Mouse (Mus musculus): ENCODE measurements around the gene Vill. TPM values are rescaled to one million over a fixed set of nuclear protein-coding genes. Genes with fewer than 3 reads are reported as not detected.
A peak's percentile ranks its signal among the peaks of the same experiment; 100 is the strongest.

Vill gene
- polyA plus RNA-seq, 1 experiment from 2014 or later, result 13.7 TPM

GRCm38 (mm10) chr9:119070173-119070825, 17.7 kb downstream of the Vill start:
- Histone ChIP-seq H3K27me3 (replicated peaks; ENCODE audit: control insufficient read depth, insufficient read depth, low read length) (no peaks in the 10 kb centered on the region), H3K9me3 (ENCODE audit: control insufficient read depth, low read length) (no peaks in the 10 kb centered on the region), H3K27ac (ENCODE audit: low read length) (no peak overlapping the region), H3K36me3 (ENCODE audit: control insufficient read depth, insufficient read depth, low read length) (no peaks in the 10 kb centered on the region), H3K4me3 (ENCODE audit: low read length) (no peak overlapping the region), H3K9ac (ENCODE audit: low read depth, low read length) (no peak overlapping the region), H3K4me2 (ENCODE audit: low read depth, low read length) (no peak overlapping the region), H3K4me1 (ENCODE audit: control insufficient read depth, insufficient read depth, low read length) (no peaks in the 10 kb centered on the region)
- WGBS, result 77% methylated on average over 13 of the region's 13 CpGs
- ATAC-seq, result no peak

GRCm38 (mm10) chr9:119071786-119072185, 19.2 kb downstream of the Vill start:
- ATAC-seq, result no peak
- WGBS, result 77% methylated on average over 9 of the region's 9 CpGs
- Histone ChIP-seq H3K9ac (ENCODE audit: low read depth, low read length) (no peak overlapping the region), H3K27ac (ENCODE audit: low read length) (no peak overlapping the region), H3K4me2 (ENCODE audit: low read depth, low read length) (no peak overlapping the region), H3K27me3 (replicated peaks; ENCODE audit: control insufficient read depth, insufficient read depth, low read length) (no peaks in the 10 kb centered on the region), H3K4me3 (ENCODE audit: low read length) (no peak overlapping the region), H3K4me1 (ENCODE audit: control insufficient read depth, insufficient read depth, low read length) (no peaks in the 10 kb centered on the region), H3K36me3 (ENCODE audit: control insufficient read depth, insufficient read depth, low read length) (no peaks in the 10 kb centered on the region), H3K9me3 (ENCODE audit: control insufficient read depth, low read length) (no peaks in the 10 kb centered on the region)

GRCm38 (mm10) chr9:119073184-119073895, 20.8 kb downstream of the Vill start:
- ATAC-seq, result no peak
- no peak overlapping the region for H3K4me3 ChIP-seq (ENCODE audit: low read length)
- no peaks in the 10 kb centered on the region for H3K9me3 ChIP-seq (ENCODE audit: control insufficient read depth, low read length)
- H3K9ac ChIP-seq (ENCODE audit: low read depth, low read length), result no peak overlapping the region
- H3K4me2 ChIP-seq (ENCODE audit: low read depth, low read length), result no peak overlapping the region
- H3K27ac ChIP-seq (ENCODE audit: low read length), result no peak overlapping the region
- 73% methylated on average over 15 of the region's 15 CpGs for WGBS
- H3K27me3 ChIP-seq (replicated peaks; ENCODE audit: control insufficient read depth, insufficient read depth, low read length), result no peaks in the 10 kb centered on the region
- no peaks in the 10 kb centered on the region for H3K36me3 ChIP-seq (ENCODE audit: control insufficient read depth, insufficient read depth, low read length)
- H3K4me1 ChIP-seq (ENCODE audit: control insufficient read depth, insufficient read depth, low read length), result no peaks in the 10 kb centered on the region

GRCm38 (mm10) chr9:119075685-119076084, 23.1 kb downstream of the Vill start:
- peak; percentile 41; the same call in 1 of the 2 replicates for ATAC-seq
- no peaks in the 10 kb centered on the region for H3K36me3 ChIP-seq (ENCODE audit: control insufficient read depth, insufficient read depth, low read length)
- no peaks in the 10 kb centered on the region for H3K9me3 ChIP-seq (ENCODE audit: control insufficient read depth, low read length)
- H3K9ac ChIP-seq (ENCODE audit: low read depth, low read length), result no peak overlapping the region
- WGBS, result 68% methylated on average over 16 of the region's 16 CpGs
- no peak overlapping the region for H3K27ac ChIP-seq (ENCODE audit: low read length)
- H3K4me1 ChIP-seq (ENCODE audit: control insufficient read depth, insufficient read depth, low read length), result no peaks in the 10 kb centered on the region; the same call in 1 of the 2 replicates
- H3K27me3 ChIP-seq (replicated peaks; ENCODE audit: control insufficient read depth, insufficient read depth, low read length), result no peaks in the 10 kb centered on the region
- H3K4me3 ChIP-seq (ENCODE audit: low read length), result no peak overlapping the region
- H3K4me2 ChIP-seq (ENCODE audit: low read depth, low read length), result no peak overlapping the region

GRCm38 (mm10) chr9:119080040-119080675, 27.6 kb downstream of the Vill start:
- 53% methylated on average over 5 of the region's 5 CpGs for WGBS
- peak; percentile 68 for ATAC-seq

GRCm38 (mm10) chr9:119082039-119082438, 29.5 kb downstream of the Vill start:
- Histone ChIP-seq H3K27ac (ENCODE audit: low read length) (peak overlapping the region; percentile 59), H3K4me3 (ENCODE audit: low read length) (no peak overlapping the region), H3K27me3 (replicated peaks; ENCODE audit: control insufficient read depth, insufficient read depth, low read length) (no peaks in the 10 kb centered on the region), H3K9me3 (ENCODE audit: control insufficient read depth, low read length) (no peaks in the 10 kb centered on the region), H3K4me2 (ENCODE audit: low read depth, low read length) (no peak overlapping the region), H3K4me1 (ENCODE audit: control insufficient read depth, insufficient read depth, low read length) (peaks cover 37% of the 10 kb centered on the region), H3K36me3 (ENCODE audit: control insufficient read depth, insufficient read depth, low read length) (no peaks in the 10 kb centered on the region), H3K9ac (ENCODE audit: low read depth, low read length) (peak overlapping the region; percentile 17; the same call in 1 of the 2 replicates)
- ATAC-seq, result no peak
- WGBS, result 41% methylated on average over 8 of the region's 8 CpGs

More at GRCm38 (mm10) chr9:119080040-119080675, 27.6 kb downstream of the Vill start:
- peak overlapping the region; percentile 72 for H3K27ac ChIP-seq (ENCODE audit: low read length)
- H3K9me3 ChIP-seq (ENCODE audit: control insufficient read depth, low read length), result no peaks in the 10 kb centered on the region
- H3K36me3 ChIP-seq (ENCODE audit: control insufficient read depth, insufficient read depth, low read length), result no peaks in the 10 kb centered on the region
- no peak overlapping the region for H3K9ac ChIP-seq (ENCODE audit: low read depth, low read length)
- 0 out of 2 replicates have a peak overlapping the region, but pooled peaks have one; percentile 9 for H3K4me2 ChIP-seq (ENCODE audit: low read depth, low read length)
- no peak overlapping the region for H3K4me3 ChIP-seq (ENCODE audit: low read length)
- no peaks in the 10 kb centered on the region for H3K27me3 ChIP-seq (replicated peaks; ENCODE audit: control insufficient read depth, insufficient read depth, low read length)
- peaks cover 24% of the 10 kb centered on the region for H3K4me1 ChIP-seq (ENCODE audit: control insufficient read depth, insufficient read depth, low read length)

- H3K9ac ChIP-seq (ENCODE audit: low read depth, low read length), result peak overlapping the region; percentile 8; the same call in 1 of the 2 replicates
- H3K4me3 ChIP-seq (ENCODE audit: low read length), result no peak overlapping the region
- H3K4me2 ChIP-seq (ENCODE audit: low read depth, low read length), result no peak overlapping the region
- no peak for ATAC-seq
- WGBS, result 68% methylated on average over 7 of the region's 7 CpGs
- H3K27me3 ChIP-seq (replicated peaks; ENCODE audit: control insufficient read depth, insufficient read depth, low read length), result no peaks in the 10 kb centered on the region
- H3K27ac ChIP-seq (ENCODE audit: low read length), result peak overlapping the region; percentile 59
- peaks cover 45% of the 10 kb centered on the region for H3K4me1 ChIP-seq (ENCODE audit: control insufficient read depth, insufficient read depth, low read length)
- H3K9me3 ChIP-seq (ENCODE audit: control insufficient read depth, low read length), result no peaks in the 10 kb centered on the region
- H3K36me3 ChIP-seq (ENCODE audit: control insufficient read depth, insufficient read depth, low read length), result no peaks in the 10 kb centered on the region
Measured at GRCm38 (mm10) chr9:119082656-119083430, 30.3 kb downstream of the Vill start.

- H3K4me3 ChIP-seq (ENCODE audit: low read length), result no peak overlapping the region
- H3K4me1 ChIP-seq (ENCODE audit: control insufficient read depth, insufficient read depth, low read length), result peaks cover 46% of the 10 kb centered on the region
- peak overlapping the region; percentile 85 for H3K27ac ChIP-seq (ENCODE audit: low read length)
- WGBS, result 58% methylated on average over 10 of the region's 10 CpGs
- H3K4me2 ChIP-seq (ENCODE audit: low read depth, low read length), result 0 out of 2 replicates have a peak overlapping the region, but pooled peaks have one; percentile 23
- H3K9ac ChIP-seq (ENCODE audit: low read depth, low read length), result 0 out of 2 replicates have a peak overlapping the region, but pooled peaks have one; percentile 28
- no peaks in the 10 kb centered on the region for H3K9me3 ChIP-seq (ENCODE audit: control insufficient read depth, low read length)
- peak; percentile 57 for ATAC-seq
- no peaks in the 10 kb centered on the region for H3K27me3 ChIP-seq (replicated peaks; ENCODE audit: control insufficient read depth, insufficient read depth, low read length)
- no peaks in the 10 kb centered on the region for H3K36me3 ChIP-seq (ENCODE audit: control insufficient read depth, insufficient read depth, low read length)
Measured at GRCm38 (mm10) chr9:119083966-119084365, 31.4 kb downstream of the Vill start.

- no peak for ATAC-seq
- Histone ChIP-seq H3K4me2 (ENCODE audit: low read depth, low read length) (no peak overlapping the region), H3K36me3 (ENCODE audit: control insufficient read depth, insufficient read depth, low read length) (no peaks in the 10 kb centered on the region), H3K27ac (ENCODE audit: low read length) (no peak overlapping the region), H3K4me1 (ENCODE audit: control insufficient read depth, insufficient read depth, low read length) (peaks cover 49% of the 10 kb centered on the region), H3K9me3 (ENCODE audit: control insufficient read depth, low read length) (no peaks in the 10 kb centered on the region), H3K4me3 (ENCODE audit: low read length) (no peak overlapping the region), H3K27me3 (replicated peaks; ENCODE audit: control insufficient read depth, insufficient read depth, low read length) (no peaks in the 10 kb centered on the region), H3K9ac (ENCODE audit: low read depth, low read length) (no peak overlapping the region)
- 24% methylated on average over 1 of the region's 1 CpGs for WGBS
Measured at GRCm38 (mm10) chr9:119086451-119086850, 33.9 kb downstream of the Vill start.

All from intestine, embryonic 16.5 days (tissue).